Mouse (Mus musculus): ENCODE data around the gene Olfr70. TPM values are rescaled to one million over a fixed set of nuclear protein-coding genes. Genes with fewer than 3 reads are reported as not detected.

The Olfr70 gene
- polyA plus RNA-seq, 1 experiment from 2014 or later = not detected

- H3K9ac ChIP-seq (replicated peaks; ENCODE audit: low read depth, low read length) = no peak overlapping the region
- no peaks in the 10 kb centered on the region for H3K4me1 ChIP-seq (ENCODE audit: control insufficient read depth, insufficient read depth, low read length)
- no peak for ATAC-seq (ENCODE audit: low read depth)
- no peak overlapping the region for H3K4me2 ChIP-seq (ENCODE audit: low read depth, low read length)
- WGBS = 73% methylated on average over 21 of the region's 21 CpGs
- no peak overlapping the region for H3K4me3 ChIP-seq (ENCODE audit: low read depth, low read length)
- H3K9me3 ChIP-seq (ENCODE audit: control insufficient read depth, low read length) = no peaks in the 10 kb centered on the region
- no peaks in the 10 kb centered on the region for H3K36me3 ChIP-seq (ENCODE audit: control insufficient read depth, insufficient read depth, low read length)
- no peak overlapping the region for H3K27ac ChIP-seq (ENCODE audit: low read depth, low read length)
- H3K27me3 ChIP-seq (ENCODE audit: control insufficient read depth, insufficient read depth, low read length) = no peaks in the 10 kb centered on the region
These were observed 30.2 kb upstream of the Olfr70 start for GRCm38 (mm10) chr4:43730750-43731297.

- no peak for ATAC-seq (ENCODE audit: low read depth)
- WGBS = 67% methylated on average over 14 of the region's 14 CpGs
- H3K4me1 ChIP-seq (ENCODE audit: control insufficient read depth, insufficient read depth, low read length) = no peaks in the 10 kb centered on the region
- H3K36me3 ChIP-seq (ENCODE audit: control insufficient read depth, insufficient read depth, low read length) = no peaks in the 10 kb centered on the region
- H3K27ac ChIP-seq (ENCODE audit: low read depth, low read length) = no peak within 1 kb of the TSS
- H3K27me3 ChIP-seq (ENCODE audit: control insufficient read depth, insufficient read depth, low read length) = no peaks in the 10 kb centered on the region
- H3K4me3 ChIP-seq (ENCODE audit: low read depth, low read length) = no peak within 1 kb of the TSS
- no peak within 1 kb of the TSS for H3K9ac ChIP-seq (replicated peaks; ENCODE audit: low read depth, low read length)
- no peaks in the 10 kb centered on the region for H3K9me3 ChIP-seq (ENCODE audit: control insufficient read depth, low read length)
- no peak within 1 kb of the TSS for H3K4me2 ChIP-seq (ENCODE audit: low read depth, low read length)
These were observed 29.4 kb upstream of the Olfr70 start, which contains the start of gene Spaar for GRCm38 (mm10) chr4:43729794-43730550. TSS of gene Spaar (plus strand) at chr4:43730034.

- H3K4me1 ChIP-seq (ENCODE audit: control insufficient read depth, insufficient read depth, low read length) = no peaks in the 10 kb centered on the region
- H3K4me2 ChIP-seq (ENCODE audit: low read depth, low read length) = no peak overlapping the region
- H3K9me3 ChIP-seq (ENCODE audit: control insufficient read depth, low read length) = no peaks in the 10 kb centered on the region
- H3K27ac ChIP-seq (ENCODE audit: low read depth, low read length) = no peak overlapping the region
- 72% methylated on average over 3 of the region's 3 CpGs for WGBS
- no peak for ATAC-seq (ENCODE audit: low read depth)
- H3K9ac ChIP-seq (replicated peaks; ENCODE audit: low read depth, low read length) = no peak overlapping the region
- no peak overlapping the region for H3K4me3 ChIP-seq (ENCODE audit: low read depth, low read length)
- no peaks in the 10 kb centered on the region for H3K27me3 ChIP-seq (ENCODE audit: control insufficient read depth, insufficient read depth, low read length)
- H3K36me3 ChIP-seq (ENCODE audit: control insufficient read depth, insufficient read depth, low read length) = no peaks in the 10 kb centered on the region
These were observed 28.5 kb upstream of the Olfr70 start for GRCm38 (mm10) chr4:43729126-43729525.

- Histone ChIP-seq H3K9me3 (ENCODE audit: control insufficient read depth, low read length) (no peaks in the 10 kb centered on the region), H3K4me3 (ENCODE audit: low read depth, low read length) (no peak overlapping the region), H3K4me2 (ENCODE audit: low read depth, low read length) (no peak overlapping the region), H3K36me3 (ENCODE audit: control insufficient read depth, insufficient read depth, low read length) (no peaks in the 10 kb centered on the region), H3K27ac (ENCODE audit: low read depth, low read length) (no peak overlapping the region), H3K27me3 (ENCODE audit: control insufficient read depth, insufficient read depth, low read length) (no peaks in the 10 kb centered on the region), H3K4me1 (ENCODE audit: control insufficient read depth, insufficient read depth, low read length) (no peaks in the 10 kb centered on the region), H3K9ac (replicated peaks; ENCODE audit: low read depth, low read length) (no peak overlapping the region)
- WGBS = 67% methylated on average over 5 of the region's 5 CpGs
- ATAC-seq (ENCODE audit: low read depth) = no peak
These were observed 28.0 kb upstream of the Olfr70 start for GRCm38 (mm10) chr4:43728576-43728954.

GRCm38 (mm10) chr4:43727718-43728575, 27.3 kb upstream of the Olfr70 start:
- no peak overlapping the region for H3K9ac ChIP-seq (replicated peaks; ENCODE audit: low read depth, low read length)
- H3K4me2 ChIP-seq (ENCODE audit: low read depth, low read length) = no peak overlapping the region
- no peaks in the 10 kb centered on the region for H3K27me3 ChIP-seq (ENCODE audit: control insufficient read depth, insufficient read depth, low read length)
- no peaks in the 10 kb centered on the region for H3K4me1 ChIP-seq (ENCODE audit: control insufficient read depth, insufficient read depth, low read length)
- H3K27ac ChIP-seq (ENCODE audit: low read depth, low read length) = no peak overlapping the region
- H3K9me3 ChIP-seq (ENCODE audit: control insufficient read depth, low read length) = no peaks in the 10 kb centered on the region
- H3K4me3 ChIP-seq (ENCODE audit: low read depth, low read length) = no peak overlapping the region
- no peaks in the 10 kb centered on the region for H3K36me3 ChIP-seq (ENCODE audit: control insufficient read depth, insufficient read depth, low read length)
- no peak for ATAC-seq (ENCODE audit: low read depth)
- WGBS = 74% methylated on average over 7 of the region's 7 CpGs

- Histone ChIP-seq H3K36me3 (ENCODE audit: control insufficient read depth, insufficient read depth, low read length) (no peaks in the 10 kb centered on the region), H3K27ac (ENCODE audit: low read depth, low read length) (no peak within 1 kb of the TSS), H3K9ac (replicated peaks; ENCODE audit: low read depth, low read length) (no peak within 1 kb of the TSS), H3K9me3 (ENCODE audit: control insufficient read depth, low read length) (no peaks in the 10 kb centered on the region), H3K4me2 (ENCODE audit: low read depth, low read length) (no peak within 1 kb of the TSS), H3K27me3 (ENCODE audit: control insufficient read depth, insufficient read depth, low read length) (no peaks in the 10 kb centered on the region), H3K4me1 (ENCODE audit: control insufficient read depth, insufficient read depth, low read length) (no peaks in the 10 kb centered on the region), H3K4me3 (ENCODE audit: low read depth, low read length) (no peak within 1 kb of the TSS)
- ATAC-seq (ENCODE audit: low read depth) = no peak
- 58% methylated on average over 3 of the region's 3 CpGs for WGBS
These were observed 26.4 kb upstream of the Olfr70 start, which contains the start of gene Hrct1 for GRCm38 (mm10) chr4:43726995-43727394. TSS of gene Hrct1 (plus strand) at chr4:43727188.

- 76% methylated on average over 12 of the region's 12 CpGs for WGBS
- Histone ChIP-seq H3K9me3 (ENCODE audit: control insufficient read depth, low read length) (no peaks in the 10 kb centered on the region), H3K9ac (replicated peaks; ENCODE audit: low read depth, low read length) (no peak overlapping the region), H3K4me1 (ENCODE audit: control insufficient read depth, insufficient read depth, low read length) (no peaks in the 10 kb centered on the region), H3K27ac (ENCODE audit: low read depth, low read length) (no peak overlapping the region), H3K4me3 (ENCODE audit: low read depth, low read length) (no peak overlapping the region), H3K4me2 (ENCODE audit: low read depth, low read length) (no peak overlapping the region), H3K36me3 (ENCODE audit: control insufficient read depth, insufficient read depth, low read length) (no peaks in the 10 kb centered on the region), H3K27me3 (ENCODE audit: control insufficient read depth, insufficient read depth, low read length) (no peaks in the 10 kb centered on the region)
- no peak for ATAC-seq (ENCODE audit: low read depth)
These were observed 25.8 kb upstream of the Olfr70 start for GRCm38 (mm10) chr4:43726228-43726993.

- Histone ChIP-seq H3K27ac (ENCODE audit: low read depth, low read length) (no peak overlapping the region), H3K27me3 (ENCODE audit: control insufficient read depth, insufficient read depth, low read length) (no peaks in the 10 kb centered on the region), H3K9me3 (ENCODE audit: control insufficient read depth, low read length) (no peaks in the 10 kb centered on the region), H3K36me3 (ENCODE audit: control insufficient read depth, insufficient read depth, low read length) (no peaks in the 10 kb centered on the region), H3K4me2 (ENCODE audit: low read depth, low read length) (no peak overlapping the region), H3K9ac (replicated peaks; ENCODE audit: low read depth, low read length) (no peak overlapping the region), H3K4me3 (ENCODE audit: low read depth, low read length) (no peak overlapping the region), H3K4me1 (ENCODE audit: control insufficient read depth, insufficient read depth, low read length) (no peaks in the 10 kb centered on the region)
- ATAC-seq (ENCODE audit: low read depth) = no peak
- 54% methylated on average over 1 of the region's 1 CpGs for WGBS
These were observed 24.2 kb upstream of the Olfr70 start for GRCm38 (mm10) chr4:43724764-43725163.
